Mouse (Mus musculus): ENCODE measurements around the gene Aox1. TPM values are rescaled to one million over a fixed set of nuclear protein-coding genes. Genes with fewer than 3 reads are reported as not detected.

Gene Aox1
- polyA plus RNA-seq, 1 experiment from 2014 or later: 0.36 TPM

- Histone ChIP-seq H3K9ac (ENCODE audit: low read depth, low read length) (no peak overlapping the region), H3K4me1 (ENCODE audit: control insufficient read depth, insufficient read depth, low read depth, low read length) (no peaks in the 10 kb centered on the region), H3K4me2 (ENCODE audit: low read length) (no peak overlapping the region), H3K9me3 (ENCODE audit: control insufficient read depth, low read length) (no peaks in the 10 kb centered on the region), H3K27me3 (replicated peaks; ENCODE audit: control insufficient read depth, insufficient read depth, low read length) (no peaks in the 10 kb centered on the region), H3K27ac (ENCODE audit: low read depth, low read length) (no peak overlapping the region), H3K4me3 (ENCODE audit: low read length) (no peak overlapping the region), H3K36me3 (ENCODE audit: control insufficient read depth, insufficient read depth, low read length) (no peaks in the 10 kb centered on the region)
- ATAC-seq: no peak
- WGBS: 79% methylated on average over 12 of the region's 12 CpGs
These were observed 43.4 kb downstream of the Aox1 start for GRCm38 (mm10) chr1:58072991-58073730.

DNA sequence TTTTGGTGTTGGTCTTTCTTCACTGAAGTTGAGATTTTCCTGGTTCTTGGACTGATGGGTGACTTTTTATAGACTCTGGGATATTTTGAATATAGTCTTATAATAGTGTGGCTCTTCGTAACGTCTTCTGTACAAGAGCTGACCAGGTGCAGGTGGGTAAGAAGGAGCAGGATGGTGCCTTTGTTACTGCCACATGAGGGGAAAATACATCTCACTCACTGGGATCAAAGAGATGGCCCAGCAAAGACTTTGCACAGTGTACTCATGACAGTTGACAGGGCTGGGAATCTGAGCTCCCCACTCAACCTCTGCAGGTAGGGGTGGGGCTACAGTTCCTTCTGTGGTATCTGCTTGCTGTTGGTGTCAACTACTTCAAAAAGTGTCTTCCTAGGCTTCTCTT lies 44.5 kb downstream of the Aox1 start:
- H3K4me2 ChIP-seq (ENCODE audit: low read length): no peak overlapping the region
- ATAC-seq: no peak
- H3K27ac ChIP-seq (ENCODE audit: low read depth, low read length): no peak overlapping the region
- WGBS: 93% methylated on average over 2 of the region's 2 CpGs
- no peak overlapping the region for H3K9ac ChIP-seq (ENCODE audit: low read depth, low read length)
- no peaks in the 10 kb centered on the region for H3K9me3 ChIP-seq (ENCODE audit: control insufficient read depth, low read length)
- H3K4me3 ChIP-seq (ENCODE audit: low read length): no peak overlapping the region
- no peaks in the 10 kb centered on the region for H3K36me3 ChIP-seq (ENCODE audit: control insufficient read depth, insufficient read depth, low read length)
- no peaks in the 10 kb centered on the region for H3K4me1 ChIP-seq (ENCODE audit: control insufficient read depth, insufficient read depth, low read depth, low read length)
- no peaks in the 10 kb centered on the region for H3K27me3 ChIP-seq (replicated peaks; ENCODE audit: control insufficient read depth, insufficient read depth, low read length)

GRCm38 (mm10) chr1:58077882-58078281 lies 48.2 kb downstream of the Aox1 start:
- Histone ChIP-seq H3K36me3 (ENCODE audit: control insufficient read depth, insufficient read depth, low read length) (no peaks in the 10 kb centered on the region), H3K27me3 (replicated peaks; ENCODE audit: control insufficient read depth, insufficient read depth, low read length) (no peaks in the 10 kb centered on the region), H3K27ac (ENCODE audit: low read depth, low read length) (no peak overlapping the region), H3K9ac (ENCODE audit: low read depth, low read length) (no peak overlapping the region), H3K4me1 (ENCODE audit: control insufficient read depth, insufficient read depth, low read depth, low read length) (no peaks in the 10 kb centered on the region), H3K9me3 (ENCODE audit: control insufficient read depth, low read length) (no peaks in the 10 kb centered on the region), H3K4me2 (ENCODE audit: low read length) (no peak overlapping the region), H3K4me3 (ENCODE audit: low read length) (no peak overlapping the region)
- no peak for ATAC-seq

- H3K36me3 ChIP-seq (ENCODE audit: control insufficient read depth, insufficient read depth, low read length): no peaks in the 10 kb centered on the region
- no peak overlapping the region for H3K4me3 ChIP-seq (ENCODE audit: low read length)
- H3K4me2 ChIP-seq (ENCODE audit: low read length): no peak overlapping the region
- WGBS: 92% methylated on average over 7 of the region's 7 CpGs
- no peaks in the 10 kb centered on the region for H3K9me3 ChIP-seq (ENCODE audit: control insufficient read depth, low read length)
- no peak overlapping the region for H3K27ac ChIP-seq (ENCODE audit: low read depth, low read length)
- no peak for ATAC-seq
- no peak overlapping the region for H3K9ac ChIP-seq (ENCODE audit: low read depth, low read length)
- no peaks in the 10 kb centered on the region for H3K27me3 ChIP-seq (replicated peaks; ENCODE audit: control insufficient read depth, insufficient read depth, low read length)
- H3K4me1 ChIP-seq (ENCODE audit: control insufficient read depth, insufficient read depth, low read depth, low read length): no peaks in the 10 kb centered on the region
These were observed 48.7 kb downstream of the Aox1 start for GRCm38 (mm10) chr1:58078390-58078789.

- Histone ChIP-seq H3K4me1 (ENCODE audit: control insufficient read depth, insufficient read depth, low read depth, low read length) (no peaks in the 10 kb centered on the region), H3K9ac (ENCODE audit: low read depth, low read length) (no peak overlapping the region), H3K27ac (ENCODE audit: low read depth, low read length) (no peak overlapping the region), H3K36me3 (ENCODE audit: control insufficient read depth, insufficient read depth, low read length) (no peaks in the 10 kb centered on the region), H3K4me3 (ENCODE audit: low read length) (no peak overlapping the region), H3K27me3 (replicated peaks; ENCODE audit: control insufficient read depth, insufficient read depth, low read length) (no peaks in the 10 kb centered on the region), H3K9me3 (ENCODE audit: control insufficient read depth, low read length) (no peaks in the 10 kb centered on the region), H3K4me2 (ENCODE audit: low read length) (no peak overlapping the region)
- ATAC-seq: no peak
- 95% methylated on average over 5 of the region's 5 CpGs for WGBS
These were observed 50.0 kb downstream of the Aox1 start for GRCm38 (mm10) chr1:58079689-58080088.

DNA sequence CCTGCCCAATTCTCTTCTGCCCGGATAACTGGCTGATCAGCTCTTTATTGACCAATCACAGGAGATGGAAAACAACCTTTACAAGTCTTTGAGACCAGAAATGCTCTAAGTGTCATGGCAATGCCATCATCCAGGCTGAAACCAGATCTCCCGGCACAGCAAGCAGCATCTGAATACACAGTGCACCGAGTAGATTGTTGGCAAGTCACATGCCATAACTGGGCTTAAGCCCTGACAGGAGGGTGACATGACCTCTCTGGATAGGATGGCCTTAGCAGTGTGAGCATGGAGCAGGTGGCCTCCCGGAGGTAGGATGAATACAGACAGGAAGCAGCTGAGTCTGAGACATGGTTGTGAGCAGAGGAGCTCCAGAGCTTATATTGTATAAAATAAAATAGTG lies 50.7 kb downstream of the Aox1 start:
- H3K27ac ChIP-seq (ENCODE audit: low read depth, low read length): no peak overlapping the region
- no peak overlapping the region for H3K4me2 ChIP-seq (ENCODE audit: low read length)
- WGBS: 90% methylated on average over 4 of the region's 4 CpGs
- no peak overlapping the region for H3K9ac ChIP-seq (ENCODE audit: low read depth, low read length)
- ATAC-seq: no peak
- no peaks in the 10 kb centered on the region for H3K36me3 ChIP-seq (ENCODE audit: control insufficient read depth, insufficient read depth, low read length)
- no peaks in the 10 kb centered on the region for H3K4me1 ChIP-seq (ENCODE audit: control insufficient read depth, insufficient read depth, low read depth, low read length)
- H3K9me3 ChIP-seq (ENCODE audit: control insufficient read depth, low read length): no peaks in the 10 kb centered on the region
- no peak overlapping the region for H3K4me3 ChIP-seq (ENCODE audit: low read length)
- H3K27me3 ChIP-seq (replicated peaks; ENCODE audit: control insufficient read depth, insufficient read depth, low read length): no peaks in the 10 kb centered on the region

DNA sequence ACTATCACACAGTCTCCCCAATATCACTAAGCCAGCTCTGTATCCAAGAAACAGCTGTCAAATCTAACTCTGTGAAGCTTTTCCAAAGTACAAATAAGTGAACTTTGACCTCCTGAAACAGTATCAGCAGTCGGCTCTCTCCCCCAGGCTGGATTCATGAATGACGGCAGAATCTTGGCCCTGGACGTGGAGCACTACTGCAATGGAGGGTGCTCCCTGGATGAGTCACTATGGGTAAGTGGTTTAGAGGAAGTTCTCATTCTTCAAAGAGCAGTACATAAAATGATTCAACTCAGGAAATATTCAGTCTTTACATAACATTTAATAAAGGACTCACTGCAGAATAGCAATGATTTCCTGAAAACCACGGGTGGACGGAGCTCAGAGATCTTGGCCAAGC lies 51.6 kb downstream of the Aox1 start:
- Histone ChIP-seq H3K9me3 (ENCODE audit: control insufficient read depth, low read length) (no peaks in the 10 kb centered on the region), H3K4me2 (ENCODE audit: low read length) (no peak overlapping the region), H3K4me1 (ENCODE audit: control insufficient read depth, insufficient read depth, low read depth, low read length) (no peaks in the 10 kb centered on the region), H3K4me3 (ENCODE audit: low read length) (no peak overlapping the region), H3K27ac (ENCODE audit: low read depth, low read length) (no peak overlapping the region), H3K9ac (ENCODE audit: low read depth, low read length) (no peak overlapping the region), H3K36me3 (ENCODE audit: control insufficient read depth, insufficient read depth, low read length) (no peaks in the 10 kb centered on the region), H3K27me3 (replicated peaks; ENCODE audit: control insufficient read depth, insufficient read depth, low read length) (no peaks in the 10 kb centered on the region)
- no peak for ATAC-seq
- 86% methylated on average over 5 of the region's 5 CpGs for WGBS

GRCm38 (mm10) chr1:58089316-58089715 lies 59.6 kb downstream of the Aox1 start:
- ATAC-seq: no peak
- Histone ChIP-seq H3K4me3 (ENCODE audit: low read length) (no peak overlapping the region), H3K9ac (ENCODE audit: low read depth, low read length) (no peak overlapping the region), H3K36me3 (ENCODE audit: control insufficient read depth, insufficient read depth, low read length) (no peaks in the 10 kb centered on the region), H3K4me2 (ENCODE audit: low read length) (no peak overlapping the region), H3K27me3 (replicated peaks; ENCODE audit: control insufficient read depth, insufficient read depth, low read length) (no peaks in the 10 kb centered on the region), H3K27ac (ENCODE audit: low read depth, low read length) (no peak overlapping the region), H3K4me1 (ENCODE audit: control insufficient read depth, insufficient read depth, low read depth, low read length) (no peaks in the 10 kb centered on the region), H3K9me3 (ENCODE audit: control insufficient read depth, low read length) (no peaks in the 10 kb centered on the region)
- 72% methylated on average over 5 of the region's 5 CpGs for WGBS

- ATAC-seq: no peak
- Histone ChIP-seq H3K27me3 (replicated peaks; ENCODE audit: control insufficient read depth, insufficient read depth, low read length) (no peaks in the 10 kb centered on the region), H3K4me2 (ENCODE audit: low read length) (no peak overlapping the region), H3K27ac (ENCODE audit: low read depth, low read length) (no peak overlapping the region), H3K4me1 (ENCODE audit: control insufficient read depth, insufficient read depth, low read depth, low read length) (no peaks in the 10 kb centered on the region), H3K36me3 (ENCODE audit: control insufficient read depth, insufficient read depth, low read length) (no peaks in the 10 kb centered on the region), H3K9me3 (ENCODE audit: control insufficient read depth, low read length) (no peaks in the 10 kb centered on the region), H3K4me3 (ENCODE audit: low read length) (no peak overlapping the region), H3K9ac (ENCODE audit: low read depth, low read length) (no peak overlapping the region)
- WGBS: 82% methylated on average over 4 of the region's 4 CpGs
These were observed 60.5 kb downstream of the Aox1 start for GRCm38 (mm10) chr1:58090191-58090590.

DNA sequence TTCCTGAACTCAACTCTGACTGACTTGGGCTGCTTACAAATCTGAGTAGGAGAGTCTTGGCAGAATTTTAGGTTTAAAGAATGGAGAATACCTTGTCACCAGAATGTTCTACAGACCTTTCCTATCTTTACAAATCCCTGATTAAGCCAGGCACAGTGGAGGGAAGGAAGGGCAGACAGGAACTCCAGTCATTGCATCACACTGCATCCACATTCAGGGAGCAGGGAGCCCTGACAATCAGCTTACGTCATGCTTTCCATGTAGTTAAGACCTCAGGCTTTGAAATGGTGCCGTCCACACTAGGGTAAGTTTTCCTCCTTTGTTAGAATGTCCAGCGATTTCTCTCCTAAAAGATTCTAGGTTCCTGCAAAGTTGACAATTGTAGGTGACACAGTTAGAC lies 61.5 kb downstream of the Aox1 start:
- Histone ChIP-seq H3K4me3 (ENCODE audit: low read length) (no peak overlapping the region), H3K9ac (ENCODE audit: low read depth, low read length) (no peak overlapping the region), H3K27ac (ENCODE audit: low read depth, low read length) (no peak overlapping the region), H3K4me1 (ENCODE audit: control insufficient read depth, insufficient read depth, low read depth, low read length) (no peaks in the 10 kb centered on the region), H3K9me3 (ENCODE audit: control insufficient read depth, low read length) (no peaks in the 10 kb centered on the region), H3K36me3 (ENCODE audit: control insufficient read depth, insufficient read depth, low read length) (no peaks in the 10 kb centered on the region), H3K4me2 (ENCODE audit: low read length) (no peak overlapping the region), H3K27me3 (replicated peaks; ENCODE audit: control insufficient read depth, insufficient read depth, low read length) (no peaks in the 10 kb centered on the region)
- WGBS: 83% methylated on average over 3 of the region's 3 CpGs
- no peak for ATAC-seq
